Mouse (Mus musculus): ENCODE results near the gene Zbtb14.

Zbtb14 gene

DNA sequence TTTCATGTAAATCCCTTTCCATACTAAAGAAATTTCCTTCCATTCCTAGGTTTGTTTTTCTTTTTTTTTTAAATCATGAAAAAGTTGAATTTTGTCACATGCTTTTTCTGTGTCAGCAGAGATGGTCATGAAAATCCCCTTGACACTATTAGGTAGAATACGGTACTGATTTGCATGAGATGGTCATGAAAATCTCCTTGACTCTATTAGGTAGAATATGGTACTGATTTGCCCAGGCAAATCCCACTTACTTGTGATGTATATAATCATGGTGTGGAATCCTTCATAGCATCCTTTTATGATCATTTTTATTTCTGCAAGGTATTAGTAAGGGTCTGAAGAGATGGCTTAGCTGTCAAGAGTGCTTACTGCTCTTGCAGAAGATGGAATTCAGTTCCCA is 38.7 kb downstream of the Zbtb14 start:
- TF ChIP-seq GATA4 (IDR thresholded peaks at IDR 0.05; ENCODE audit: insufficient replicate concordance, low read length) = no peak

- TF ChIP-seq GATA4 (IDR thresholded peaks at IDR 0.05; ENCODE audit: insufficient replicate concordance, low read length) = no peak
These were observed 55.0 kb downstream of the Zbtb14 start for GRCm38 (mm10) chr17:69437836-69438235.

DNA sequence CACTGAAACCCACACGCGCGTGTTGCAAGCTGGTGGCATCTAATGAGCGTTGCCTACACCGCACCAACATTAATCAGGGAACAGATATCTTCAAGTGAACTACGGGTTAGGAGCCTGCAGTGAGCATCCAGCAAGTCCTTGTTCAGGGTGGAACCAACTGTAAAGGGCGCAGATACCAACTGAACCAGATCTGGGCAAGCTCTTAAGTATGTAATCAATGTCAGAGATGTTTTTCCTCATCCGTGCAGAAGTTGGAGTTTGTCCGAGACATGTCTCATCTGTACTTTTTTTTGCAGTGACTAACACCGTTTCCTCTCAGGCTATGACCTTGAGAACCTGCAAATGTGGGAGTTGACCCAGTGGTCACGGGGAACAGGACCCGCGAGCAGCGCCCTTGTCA is 55.6 kb downstream of the Zbtb14 start:
- no peak for TF ChIP-seq GATA4 (IDR thresholded peaks at IDR 0.05; ENCODE audit: insufficient replicate concordance, low read length)

DNA sequence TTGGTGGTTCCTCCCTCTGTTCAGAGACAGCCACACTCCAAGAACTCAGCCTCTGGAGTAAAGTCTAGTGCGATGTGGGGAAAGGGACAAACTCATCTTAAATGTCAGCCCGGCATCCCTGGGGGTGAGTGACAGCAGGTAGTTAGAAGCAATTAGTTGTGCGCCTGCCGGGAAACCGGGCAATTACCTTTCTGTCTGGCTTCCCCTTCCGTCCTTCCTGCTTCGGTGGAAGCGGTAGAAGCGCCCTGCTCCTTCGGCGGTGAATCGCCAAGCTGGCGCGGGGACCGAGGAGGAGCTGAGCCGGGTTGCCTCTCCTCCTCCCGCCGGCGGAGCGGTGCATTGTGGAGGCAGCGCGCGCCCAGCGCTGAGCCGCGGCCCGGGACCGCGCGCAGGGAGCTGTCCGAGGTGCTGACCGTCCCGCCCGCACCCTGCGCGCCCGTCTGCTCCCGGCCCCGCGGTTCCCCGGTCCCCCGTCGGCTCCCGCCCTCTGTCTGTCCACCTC is 56.2 kb downstream of the Zbtb14 start, which contains the start of gene Akain1:
Gene Akain1, plus strand, starts transcription at position 337 of the 502 bp plus-strand sequence.
- TF ChIP-seq GATA4 (IDR thresholded peaks at IDR 0.05; ENCODE audit: insufficient replicate concordance, low read length) = no peak

- no peak for TF ChIP-seq GATA4 (IDR thresholded peaks at IDR 0.05; ENCODE audit: insufficient replicate concordance, low read length)
These were observed 57.0 kb downstream of the Zbtb14 start for GRCm38 (mm10) chr17:69439571-69440480.

Data from liver, adult (tissue).